Mouse (Mus musculus) neural tube, embryonic 10.5 days (tissue): ENCODE measurements around the gene Spo11.

Experiments used
- DNase-seq: peaks from one replicate; pipeline ENCODE4 v3.0.0-alpha.2; 2017; ENCODE audit warnings: low spot score; ENCODE audit errors: extremely low spot score

Gene Spo11

GRCm38 (mm10) chr2:173003737-173004136, 26.2 kb downstream of the Spo11 start:
- no peak for DNase-seq

- DNase-seq, result no peak
Measured at GRCm38 (mm10) chr2:173010220-173010717, 32.8 kb downstream of the Spo11 start.

GRCm38 (mm10) chr2:173011440-173011839, 33.9 kb downstream of the Spo11 start:
- DNase-seq, result no peak

GRCm38 (mm10) chr2:173014741-173015287, 37.3 kb downstream of the Spo11 start:
- DNase-seq, result no peak

GRCm38 (mm10) chr2:173017940-173018339, 40.4 kb downstream of the Spo11 start:
- DNase-seq, result no peak

GRCm38 (mm10) chr2:173018618-173019017, 41.1 kb downstream of the Spo11 start:
- peak; percentile 25 for DNase-seq

- no peak for DNase-seq
Measured at GRCm38 (mm10) chr2:173019322-173019721, 41.8 kb downstream of the Spo11 start.

- DNase-seq, result peak; percentile 84
Measured at GRCm38 (mm10) chr2:173019790-173020189, 42.3 kb downstream of the Spo11 start.

- DNase-seq, result peak; percentile 37
Measured at GRCm38 (mm10) chr2:173020430-173020829, 42.9 kb downstream of the Spo11 start, which contains the start of gene Rbm38. Gene Rbm38 (plus strand): TSS chr2:173020498.

GRCm38 (mm10) chr2:173021633-173022055, 44.1 kb downstream of the Spo11 start:
- peak; percentile 93 for DNase-seq

- DNase-seq, result peak; percentile 77
Measured at GRCm38 (mm10) chr2:173022056-173022681, 44.7 kb downstream of the Spo11 start.

GRCm38 (mm10) chr2:173022813-173023212, 45.3 kb downstream of the Spo11 start:
- DNase-seq, result peak; percentile 27

- no peak for DNase-seq
Measured at GRCm38 (mm10) chr2:173023371-173023851, 45.9 kb downstream of the Spo11 start.

GRCm38 (mm10) chr2:173023966-173024365, 46.5 kb downstream of the Spo11 start:
- DNase-seq, result no peak

GRCm38 (mm10) chr2:173024392-173024791, 46.9 kb downstream of the Spo11 start:
- DNase-seq, result no peak

- DNase-seq, result peak; percentile 26
Measured at GRCm38 (mm10) chr2:173024938-173025337, 47.4 kb downstream of the Spo11 start.

- no peak for DNase-seq
Measured at GRCm38 (mm10) chr2:173026286-173026685, 48.8 kb downstream of the Spo11 start.

GRCm38 (mm10) chr2:173026688-173027131, 49.2 kb downstream of the Spo11 start:
- DNase-seq, result no peak

- DNase-seq, result no peak
Measured at GRCm38 (mm10) chr2:173027169-173027823, 49.8 kb downstream of the Spo11 start.

- no peak for DNase-seq
Measured at GRCm38 (mm10) chr2:173027824-173028495, 50.5 kb downstream of the Spo11 start.

GRCm38 (mm10) chr2:173028508-173029031, 51.1 kb downstream of the Spo11 start:
- no peak for DNase-seq
